Mouse (Mus musculus) stomach, postnatal 0 days (tissue): ENCODE measurements around the gene Efcab6. TPM values are rescaled to one million over a fixed set of nuclear protein-coding genes. Genes with fewer than 3 reads are reported as not detected.

Experiments used
- ATAC-seq: fragments of 200-750 bp; cut with Nextera tagmentation; 2 replicates; pipeline ENCODE4 v1.8.0; 2017; ENCODE audit not compliant: low FRiP score, low TSS enrichment
- DNase-seq: peaks from one replicate; pipeline ENCODE4 v3.0.0-alpha.2; 2016; ENCODE audit warnings: low spot score
- H3K27ac ChIP-seq: fragments of 300-500 bp; sonication (generic); replicated peaks from 2 replicates; pipeline ENCODE4 v1.5.1; 2014; ENCODE audit warnings: mild to moderate bottlenecking, control low read depth
- H3K27me3 ChIP-seq: fragments of 300-500 bp; sonication (generic); 2 replicates; pipeline ENCODE4 v1.6.1; 2014; ENCODE audit warnings: low read length; ENCODE audit not compliant: control insufficient read depth, insufficient read depth
- H3K36me3 ChIP-seq: fragments of 300-500 bp; sonication (generic); 2 replicates; pipeline ENCODE4 v1.6.1; 2014; ENCODE audit warnings: low read length, mixed read lengths; ENCODE audit not compliant: control insufficient read depth, insufficient read depth
- H3K4me1 ChIP-seq: fragments of 300-500 bp; sonication (generic); replicated peaks from 2 replicates; pipeline ENCODE4 v1.6.1; 2014; ENCODE audit warnings: antibody characterized with exemption; ENCODE audit not compliant: control insufficient read depth, insufficient read depth
- H3K4me2 ChIP-seq: fragments of 300-500 bp; sonication (generic); replicated peaks from 2 replicates; pipeline ENCODE4 v1.6.1; 2014; ENCODE audit warnings: low read depth, mild to moderate bottlenecking, control low read depth, moderate library complexity
- H3K4me3 ChIP-seq: fragments of 300-500 bp; sonication (generic); 2 replicates; pipeline ENCODE4 v1.5.1; 2014; ENCODE audit warnings: low read depth, low read length, control low read depth
- H3K9ac ChIP-seq: fragments of 300-500 bp; sonication (generic); 2 replicates; pipeline ENCODE4 v1.6.1; 2014; ENCODE audit warnings: mild to moderate bottlenecking, low read length, control low read depth, mixed read lengths
- H3K9me3 ChIP-seq: fragments of 300-500 bp; sonication (generic); 2 replicates; pipeline ENCODE4 v1.6.1; 2016; ENCODE audit warnings: low read length; ENCODE audit not compliant: control insufficient read depth
- CTCF ChIP-seq: IDR thresholded peaks from 2 replicates; pipeline ENCODE4 v1.5.1; 2016; ENCODE audit warnings: antibody characterized with exemption, low read depth, mild to moderate bottlenecking, moderate library complexity
- EP300 ChIP-seq: optimal IDR thresholded peaks from 2 replicates; pipeline ENCODE3; 2016; ENCODE audit warnings: antibody characterized with exemption
- WGBS: fragments of 180-500 bp; shearing (Covaris S2); extraction: QIAGEN DNeasy Blood & Tissue Kit; methylation state at CpG from one replicate; pipeline ENCODE4 v1.1.7; 2014; 5-methylcytosine and 5-hydroxymethylcytosine counted together
- polyA plus RNA-seq: library from polyadenylated mRNA; unstranded; fragments of >200 nt; fragmentation: Nextera tagmentation; extraction: Ambion mirVana; gene quantifications from 2 replicates; pipeline ENCODE4 v1.2.1, GENCODE M21; 2015

The Efcab6 gene
- polyA plus RNA-seq, 1 experiment from 2014 or later = 0.07 TPM

GRCm38 (mm10) chr15:83883821-83884220 is 181.4 kb downstream of the Efcab6 start:
- no peak for TF ChIP-seq CTCF
- TF ChIP-seq EP300 = no peak
- no peak for DNase-seq

GRCm38 (mm10) chr15:83879845-83880244 is 185.3 kb downstream of the Efcab6 start:
- no peaks in the 10 kb centered on the region for H3K9me3 ChIP-seq
- ATAC-seq (no peak), DNase-seq (peak; percentile 57)
- no peak overlapping the region for H3K9ac ChIP-seq
- no peaks in the 10 kb centered on the region for H3K36me3 ChIP-seq
- H3K27me3 ChIP-seq = no peaks in the 10 kb centered on the region
- TF ChIP-seq CTCF = no peak
- no peak for TF ChIP-seq EP300
- 19% methylated on average over 5 of the region's 5 CpGs for WGBS
- no peak overlapping the region for H3K4me3 ChIP-seq
- H3K4me2 ChIP-seq = no peak overlapping the region
- no peak overlapping the region for H3K27ac ChIP-seq
- H3K4me1 ChIP-seq = no peaks in the 10 kb centered on the region

More at GRCm38 (mm10) chr15:83883821-83884220, 181.4 kb downstream of the Efcab6 start:
- Histone ChIP-seq H3K9me3 (no peaks in the 10 kb centered on the region), H3K27ac (no peak overlapping the region), H3K4me1 (no peaks in the 10 kb centered on the region), H3K9ac (no peak overlapping the region), H3K36me3 (no peaks in the 10 kb centered on the region), H3K4me3 (no peak overlapping the region), H3K4me2 (no peak overlapping the region), H3K27me3 (no peaks in the 10 kb centered on the region)
- ATAC-seq = no peak
- 92% methylated on average over 8 of the region's 8 CpGs for WGBS

- ATAC-seq = no peak
- no peak overlapping the region for H3K9ac ChIP-seq
- 76% methylated on average over 2 of the region's 2 CpGs for WGBS
- DNase-seq = no peak
- H3K4me2 ChIP-seq = no peak overlapping the region
- H3K9me3 ChIP-seq = no peaks in the 10 kb centered on the region
- H3K27ac ChIP-seq = no peak overlapping the region
- no peaks in the 10 kb centered on the region for H3K36me3 ChIP-seq
- no peak for TF ChIP-seq EP300
- no peak for TF ChIP-seq CTCF
- no peak overlapping the region for H3K4me3 ChIP-seq
- H3K4me1 ChIP-seq = no peaks in the 10 kb centered on the region
- no peaks in the 10 kb centered on the region for H3K27me3 ChIP-seq
Measured at GRCm38 (mm10) chr15:83877898-83878297, 187.3 kb downstream of the Efcab6 start.

- Histone ChIP-seq H3K4me3 (no peak overlapping the region), H3K36me3 (no peaks in the 10 kb centered on the region), H3K4me2 (no peak overlapping the region), H3K9me3 (no peaks in the 10 kb centered on the region), H3K27me3 (no peaks in the 10 kb centered on the region), H3K4me1 (no peaks in the 10 kb centered on the region), H3K9ac (no peak overlapping the region), H3K27ac (no peak overlapping the region)
- 37% methylated on average over 11 of the region's 11 CpGs for WGBS
- no peak for DNase-seq
- no peak for ATAC-seq
- TF ChIP-seq CTCF (no peak), EP300 (no peak)
Measured at GRCm38 (mm10) chr15:83877155-83877866, 187.9 kb downstream of the Efcab6 start.

GRCm38 (mm10) chr15:83870936-83871335 is 194.2 kb downstream of the Efcab6 start:
- Histone ChIP-seq H3K36me3 (no peaks in the 10 kb centered on the region), H3K9ac (no peak overlapping the region), H3K4me3 (no peak overlapping the region), H3K27ac (no peak overlapping the region), H3K9me3 (no peaks in the 10 kb centered on the region), H3K4me1 (no peaks in the 10 kb centered on the region), H3K27me3 (no peaks in the 10 kb centered on the region), H3K4me2 (no peak overlapping the region)
- ATAC-seq (no peak), DNase-seq (no peak)
- 7% methylated on average over 17 of the region's 17 CpGs for WGBS
- TF ChIP-seq EP300 (no peak), CTCF (no peak)

GRCm38 (mm10) chr15:83865626-83866025 is 199.6 kb downstream of the Efcab6 start:
- no peak for ATAC-seq
- no peak overlapping the region for H3K27ac ChIP-seq

More at GRCm38 (mm10) chr15:83865626-83866025, 199.6 kb downstream of the Efcab6 start:
- no peaks in the 10 kb centered on the region for H3K4me1 ChIP-seq
- H3K4me2 ChIP-seq = no peak overlapping the region
- H3K27me3 ChIP-seq = no peaks in the 10 kb centered on the region
- no peak for DNase-seq
- 86% methylated on average over 5 of the region's 5 CpGs for WGBS
- no peak overlapping the region for H3K4me3 ChIP-seq
- H3K36me3 ChIP-seq = no peaks in the 10 kb centered on the region
- no peak overlapping the region for H3K9ac ChIP-seq
- no peaks in the 10 kb centered on the region for H3K9me3 ChIP-seq
- no peak for TF ChIP-seq CTCF
- no peak for TF ChIP-seq EP300
